Mouse (Mus musculus): ENCODE data around the gene Tab1.

Gene Tab1

DNA sequence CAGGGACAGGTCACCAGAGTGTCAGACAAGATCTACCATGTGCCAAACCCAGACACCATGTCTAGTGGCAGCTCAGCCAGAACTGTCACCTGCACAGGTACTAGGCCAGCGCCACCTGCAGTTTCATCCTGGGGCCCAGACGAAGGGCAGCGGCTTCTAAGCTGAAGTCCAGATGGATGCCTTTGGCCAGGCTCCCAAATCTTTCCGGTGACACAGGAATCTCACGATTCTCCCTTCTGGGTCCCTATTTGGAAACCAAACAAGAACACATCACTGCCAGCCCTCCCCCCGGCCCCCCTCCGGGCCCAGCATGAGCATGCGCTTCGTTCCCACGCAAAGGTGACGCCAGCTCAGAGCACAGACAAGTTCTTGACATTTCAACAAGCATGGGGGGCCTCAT, 30.3 kb downstream of the Tab1 start:
- DNase-seq (ENCODE audit: low spot score in 2 of 2), result peak; percentile 39 to 68

DNA sequence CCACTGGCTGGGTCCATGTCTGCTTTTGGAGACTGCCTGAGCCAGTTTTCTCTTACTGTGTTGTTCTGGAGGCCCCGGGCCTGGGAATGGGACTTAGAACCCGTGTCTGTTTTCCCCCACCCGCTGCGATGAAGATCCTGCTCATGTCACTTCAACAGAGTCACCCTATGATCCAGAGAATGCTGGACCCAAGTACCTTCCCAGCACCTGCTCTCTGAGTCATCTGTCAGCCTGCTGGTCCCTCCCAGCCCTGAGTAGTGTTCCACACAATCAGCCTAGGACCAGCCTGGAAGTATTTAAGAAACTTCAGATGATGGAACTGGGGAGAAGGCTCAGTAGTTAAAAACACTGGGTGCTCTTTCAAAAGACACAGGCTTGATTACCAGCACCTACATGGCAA, 30.8 kb downstream of the Tab1 start:
- DNase-seq (ENCODE audit: low spot score in 2 of 2), result no peak

DNA sequence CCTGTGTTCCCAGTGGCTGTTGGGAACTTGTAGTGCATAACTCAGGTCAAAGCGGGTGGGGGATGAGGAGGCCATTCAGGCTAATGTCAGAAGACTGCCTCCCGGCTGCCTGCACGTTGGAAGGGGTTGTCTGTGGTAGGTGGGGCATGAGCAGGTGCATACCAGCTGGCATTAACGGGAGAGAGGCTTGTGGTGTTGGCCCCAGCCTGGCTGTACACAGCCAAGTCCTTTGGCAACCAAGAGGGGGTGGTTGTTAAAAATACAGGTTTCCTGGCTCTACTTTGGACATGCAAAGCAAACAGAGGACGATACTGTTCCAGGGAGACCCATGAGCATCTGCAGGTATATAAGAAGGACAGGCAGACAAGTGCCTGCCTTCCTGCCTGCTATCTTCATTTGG, 32.5 kb downstream of the Tab1 start:
- DNase-seq (ENCODE audit: low spot score in 2 of 2), result no peak

DNA sequence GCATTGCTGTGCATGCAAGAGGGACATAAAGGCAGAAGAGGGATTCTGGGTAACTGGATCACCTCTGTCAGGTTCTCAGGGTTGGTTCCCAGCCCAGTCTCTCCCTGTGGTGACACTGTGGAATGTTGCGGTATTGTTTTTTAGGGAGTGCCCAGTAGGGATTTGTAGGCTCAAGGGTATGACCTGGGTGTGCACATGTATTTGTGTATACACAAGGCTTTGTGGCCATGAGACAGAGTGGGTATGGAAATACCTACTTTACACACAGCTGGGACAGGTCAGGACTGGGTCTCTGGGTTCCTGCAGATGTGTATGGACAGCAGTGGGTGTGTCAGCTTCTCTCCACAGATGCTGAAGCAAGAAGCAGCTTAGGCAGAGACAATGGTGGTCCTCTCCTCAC, 36.6 kb downstream of the Tab1 start:
- no peak for DNase-seq (ENCODE audit: low spot score in 2 of 2)

DNA sequence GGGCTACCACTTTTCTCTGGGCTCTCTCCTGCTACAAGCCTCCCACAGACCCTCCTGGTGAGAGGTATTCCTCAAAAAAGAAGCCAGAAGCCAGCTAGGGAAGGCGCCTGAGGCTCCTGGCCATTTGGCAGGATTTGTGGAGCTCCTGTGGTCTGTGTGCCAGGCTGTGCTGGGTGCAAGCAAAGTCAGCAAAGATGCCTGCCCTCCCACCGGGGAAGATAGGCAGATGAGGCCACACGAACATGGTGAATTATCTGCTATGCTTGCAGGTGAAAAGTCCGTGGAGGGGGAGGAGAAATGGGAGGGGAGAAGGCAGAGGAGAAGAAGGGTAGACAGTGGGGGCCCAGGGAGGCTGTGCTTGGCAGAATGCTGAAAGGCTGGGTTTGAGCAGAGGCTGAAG, 37.4 kb downstream of the Tab1 start:
- no peak for DNase-seq (ENCODE audit: low spot score in 2 of 2)

DNA sequence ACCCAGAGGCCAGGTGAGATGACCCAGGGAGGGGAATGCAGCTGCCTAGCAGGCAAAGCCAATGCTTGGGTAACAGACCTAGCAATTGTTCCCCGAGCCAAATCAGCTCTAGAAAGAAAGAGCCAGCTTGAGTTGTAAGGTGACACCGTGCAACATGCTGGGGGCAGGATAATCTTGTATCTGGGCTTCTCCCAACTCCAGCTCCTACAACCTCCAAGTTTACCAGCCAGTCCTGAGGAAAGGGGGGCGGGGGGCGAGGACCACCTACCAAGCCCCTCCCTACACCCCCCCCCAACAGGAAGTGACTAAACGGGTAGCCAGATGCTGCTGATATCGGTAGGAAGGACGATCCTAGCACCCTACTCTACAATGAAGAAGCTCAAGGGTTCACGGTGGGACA, 38.4 kb downstream of the Tab1 start:
- DNase-seq (ENCODE audit: low spot score in 2 of 2), result no peak

DNA sequence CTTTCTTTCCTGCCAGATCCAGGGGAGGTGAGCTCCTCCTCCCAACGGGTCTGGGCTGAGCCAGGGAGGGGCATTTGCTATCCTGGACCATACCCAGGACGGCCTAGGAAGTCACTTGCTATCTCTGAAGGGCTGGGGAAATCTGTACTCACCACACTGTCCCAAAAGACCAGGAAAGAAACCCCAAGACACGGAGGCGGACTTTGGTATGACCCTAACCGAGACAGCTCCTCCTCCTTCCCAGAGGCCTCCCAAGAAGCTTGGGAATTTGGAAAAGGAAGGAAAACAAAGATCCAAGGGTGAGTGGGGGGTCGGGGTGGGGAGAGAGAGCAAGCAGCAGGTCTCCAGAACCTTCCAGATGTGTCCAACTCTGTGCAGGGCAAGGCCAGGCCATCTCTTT, 38.9 kb downstream of the Tab1 start:
- DNase-seq (ENCODE audit: low spot score in 2 of 2), result no peak

DNA sequence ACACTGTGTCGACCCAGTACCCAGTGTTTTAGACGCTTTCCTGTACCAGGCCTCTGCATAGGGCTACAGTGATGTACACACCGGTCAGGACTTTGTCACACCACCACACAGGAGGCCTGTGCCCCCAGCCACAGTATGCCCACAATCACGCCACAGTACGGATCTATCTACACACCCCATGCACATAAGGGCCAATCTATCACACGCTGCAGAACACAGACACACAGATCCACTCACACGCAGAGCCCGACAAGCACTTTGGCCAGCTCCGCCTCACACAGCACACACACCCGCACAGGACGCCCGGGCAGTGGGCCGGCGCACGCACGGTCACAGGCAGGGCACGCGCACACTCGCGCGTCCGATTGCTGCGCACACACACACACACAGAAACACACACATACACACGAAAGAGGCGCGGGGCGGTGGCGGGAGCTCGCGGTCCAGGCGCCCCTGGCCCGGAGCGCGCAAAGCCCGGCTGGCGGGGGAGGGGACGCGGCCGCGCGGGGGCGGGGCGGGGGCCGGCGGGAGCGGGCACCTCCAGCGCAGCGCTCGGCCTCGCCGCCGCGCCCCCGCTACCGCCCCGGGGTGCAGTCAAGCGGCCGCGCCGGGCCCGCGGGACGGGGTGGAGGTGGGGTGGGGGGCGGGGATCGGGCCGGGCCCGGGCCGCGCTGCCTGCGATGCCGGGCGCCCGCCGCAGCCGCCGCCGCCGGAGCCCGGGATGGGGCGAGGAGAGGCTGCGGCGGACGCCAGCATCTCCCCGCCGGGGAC, 40.3 kb downstream of the Tab1 start, which contains the start of gene Mgat3:
TSS of gene Mgat3 (plus strand) at position 721 of the 771 bp plus-strand sequence.
- DNase-seq (ENCODE audit: low spot score in 2 of 2), result peak in 1 of 2 experiments; percentile 20

DNA sequence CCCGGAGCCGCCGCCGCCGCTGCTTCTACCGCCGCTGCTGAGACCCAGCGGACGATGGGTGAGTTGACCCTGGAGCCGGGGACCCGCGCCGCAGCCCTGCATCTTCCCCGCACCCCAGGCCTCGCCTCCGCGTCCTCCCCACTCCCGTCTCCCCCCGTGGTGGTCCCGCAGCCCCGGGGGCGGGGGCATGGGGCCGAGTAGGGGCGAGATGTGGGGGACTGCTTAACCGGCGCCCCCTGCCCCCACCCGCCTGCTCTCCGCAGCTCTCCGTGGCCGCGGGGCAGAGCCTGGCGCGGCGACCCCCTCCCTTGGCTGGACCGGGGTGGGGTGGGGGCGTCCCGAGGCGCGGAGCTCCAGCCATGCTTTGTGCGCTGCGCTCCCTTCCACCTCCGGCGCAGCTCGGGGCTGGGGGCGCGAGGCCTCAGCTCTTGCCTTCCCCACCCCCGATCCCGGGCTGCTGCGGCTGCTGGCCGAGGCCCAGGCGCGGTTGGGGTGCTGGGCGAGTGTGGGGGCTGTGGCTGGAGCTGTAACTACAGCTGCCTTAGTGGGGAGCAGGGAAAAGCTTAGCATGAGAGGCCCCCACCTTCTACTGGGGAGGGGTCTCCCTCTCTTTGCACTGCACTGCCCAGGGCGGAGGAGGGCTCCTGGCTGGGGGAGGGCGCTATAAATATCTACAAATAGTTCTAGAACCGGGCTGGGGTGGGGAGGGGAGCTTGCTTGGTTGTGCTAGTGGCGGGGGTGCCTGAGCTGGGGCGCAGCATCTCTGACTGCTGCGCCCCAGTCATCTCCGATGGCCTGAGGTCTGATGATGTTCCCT, 41.1 kb downstream of the Tab1 start:
- peak in 1 of 2 experiments; percentile 37 for DNase-seq (ENCODE audit: low spot score in 2 of 2)

DNA sequence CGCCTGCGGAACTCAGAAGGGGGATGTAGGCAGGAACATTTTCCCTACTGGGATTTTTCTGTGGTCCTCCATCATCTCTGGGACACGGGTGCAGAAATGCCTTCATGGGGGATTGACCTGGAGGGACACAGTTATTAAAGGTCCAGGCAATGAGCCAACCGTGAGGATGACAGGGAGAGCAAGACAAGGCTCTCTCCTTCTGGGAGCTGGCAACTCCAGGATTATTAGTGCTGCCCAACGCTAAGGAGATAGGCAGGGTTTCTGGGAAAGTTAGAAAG, 41.6 kb downstream of the Tab1 start:
- DNase-seq (ENCODE audit: low spot score in 2 of 2), result no peak

DNA sequence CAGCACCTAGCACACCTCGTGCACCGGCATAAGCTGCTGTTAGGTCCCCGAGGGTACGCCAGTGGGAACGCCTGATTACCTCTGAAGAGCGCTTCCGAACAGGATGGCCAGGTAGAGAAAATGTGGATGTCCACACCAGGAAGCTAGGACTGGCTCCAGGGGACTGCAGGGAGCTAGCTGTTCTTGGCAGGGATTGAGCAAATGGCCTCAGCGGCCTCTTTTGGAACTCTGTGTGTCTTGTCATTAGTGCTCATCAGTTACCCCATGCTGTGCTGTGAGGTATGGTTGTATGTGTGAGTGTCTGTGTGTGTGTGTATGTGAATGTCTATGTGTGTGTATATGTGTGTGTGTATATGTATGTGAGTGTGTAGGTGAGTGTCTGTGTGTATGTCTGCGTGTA, 42.4 kb downstream of the Tab1 start:
- no peak for DNase-seq (ENCODE audit: low spot score in 2 of 2)

DNA sequence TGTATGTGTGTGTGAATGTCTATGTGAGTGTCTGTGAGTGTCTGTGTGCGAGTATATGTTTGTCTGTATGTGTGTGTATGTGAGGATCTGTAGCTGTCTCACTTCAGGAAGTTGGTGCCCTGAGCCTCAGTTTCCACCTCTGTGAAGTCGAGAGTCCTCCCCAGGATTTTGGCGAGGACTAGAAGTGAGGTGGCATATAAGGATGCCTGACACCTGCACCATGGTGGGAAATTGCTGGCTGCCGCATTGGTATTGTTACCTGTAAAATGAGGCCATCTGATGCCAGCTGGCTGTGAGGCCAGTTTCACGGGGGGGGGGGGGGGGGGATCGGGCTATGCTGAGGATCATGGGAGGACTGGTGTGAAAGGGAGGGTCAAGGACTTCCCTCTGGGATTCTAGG, 42.8 kb downstream of the Tab1 start:
- DNase-seq (ENCODE audit: low spot score in 2 of 2), result no peak

DNA sequence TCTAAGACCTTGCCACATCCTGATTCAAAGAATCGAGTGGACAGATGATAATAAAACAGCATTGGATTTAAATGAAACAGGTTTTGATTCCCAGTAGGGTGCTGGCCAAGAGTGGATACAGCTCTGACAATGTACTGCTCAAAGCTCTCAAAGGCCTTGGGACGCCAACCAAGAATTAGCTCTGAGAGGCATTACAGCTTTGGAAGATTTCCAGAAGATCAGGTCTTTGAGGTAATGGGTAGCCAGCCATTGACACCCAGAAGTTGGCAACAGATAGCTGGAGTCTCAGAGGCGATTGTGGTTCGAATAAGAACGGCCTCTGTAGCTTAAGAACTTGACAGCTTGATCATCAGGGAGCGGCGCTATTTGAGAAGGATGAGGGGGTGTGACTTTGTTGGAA, 48.6 kb downstream of the Tab1 start:
- no peak for DNase-seq (ENCODE audit: low spot score in 2 of 2)

DNA sequence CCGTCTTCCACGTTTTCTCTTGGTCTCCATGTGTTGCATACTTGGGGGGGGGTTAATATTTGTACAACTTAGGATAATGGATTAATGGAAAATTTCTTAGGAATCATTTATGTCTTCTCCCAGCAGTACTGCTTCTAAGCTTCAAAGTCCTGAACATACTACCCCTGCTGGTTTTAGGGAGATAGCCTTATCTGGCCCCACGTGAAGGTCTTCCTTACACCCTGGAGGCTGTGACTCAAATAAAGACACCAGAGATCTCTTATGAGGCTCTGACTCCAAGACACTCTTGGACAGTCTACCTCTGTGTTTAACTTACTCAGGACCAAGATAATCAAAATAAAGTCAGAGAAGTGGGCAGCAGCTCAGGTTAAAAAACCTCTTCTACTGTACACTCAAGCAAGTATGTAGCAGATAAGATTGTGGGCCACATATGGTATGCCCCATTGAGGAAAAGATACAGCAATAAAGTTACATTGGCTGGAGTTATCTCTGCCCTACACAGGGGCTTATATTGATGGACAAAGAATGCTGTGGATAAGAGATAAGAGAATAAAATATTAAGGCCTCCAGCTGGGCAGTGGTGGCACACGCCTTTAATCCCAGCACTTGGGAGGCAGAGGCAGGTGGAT, 49.3 kb downstream of the Tab1 start:
- DNase-seq (ENCODE audit: low spot score in 2 of 2), result no peak

DNA sequence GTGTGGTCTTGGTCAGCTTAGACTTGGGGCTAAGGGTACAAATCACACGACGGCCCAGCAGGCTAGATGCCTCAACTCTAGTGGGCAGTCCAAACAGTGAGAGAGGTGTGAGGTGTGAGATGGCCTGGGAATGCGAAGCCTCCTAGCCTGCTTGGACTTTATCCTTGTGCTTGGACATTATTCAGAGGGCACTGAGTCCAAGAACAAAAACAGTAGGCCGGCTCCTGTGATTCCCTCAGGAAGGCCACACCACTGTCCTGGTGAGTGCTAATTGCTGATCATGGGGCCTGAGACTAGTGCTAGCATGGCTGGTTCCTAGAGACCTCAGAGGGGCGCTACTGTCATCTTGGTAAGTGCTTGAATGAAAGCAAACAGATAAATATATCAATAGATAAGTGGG, 56.0 kb downstream of the Tab1 start:
- no peak for DNase-seq (ENCODE audit: low spot score in 2 of 2)

DNA sequence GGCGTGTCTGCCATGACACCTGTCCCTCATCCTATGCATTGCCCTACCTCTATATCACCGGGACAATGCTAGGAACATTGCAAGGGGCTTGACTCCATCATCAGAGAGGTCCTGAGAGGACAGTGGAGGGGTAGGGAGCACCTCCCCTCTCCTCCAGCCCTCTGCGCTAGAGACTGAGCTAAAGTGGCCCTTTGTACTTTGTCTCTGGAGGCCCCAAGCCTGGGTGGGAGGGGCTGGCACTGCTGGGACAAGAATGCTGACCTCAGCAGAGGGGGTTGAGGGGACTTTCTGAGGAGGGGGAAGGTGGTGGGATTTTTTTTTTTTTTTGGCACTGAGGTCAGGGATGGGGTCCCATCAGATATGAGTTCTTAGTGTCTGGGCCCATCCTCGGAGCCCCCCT, 57.1 kb downstream of the Tab1 start:
- no peak for DNase-seq (ENCODE audit: low spot score in 2 of 2)

DNA sequence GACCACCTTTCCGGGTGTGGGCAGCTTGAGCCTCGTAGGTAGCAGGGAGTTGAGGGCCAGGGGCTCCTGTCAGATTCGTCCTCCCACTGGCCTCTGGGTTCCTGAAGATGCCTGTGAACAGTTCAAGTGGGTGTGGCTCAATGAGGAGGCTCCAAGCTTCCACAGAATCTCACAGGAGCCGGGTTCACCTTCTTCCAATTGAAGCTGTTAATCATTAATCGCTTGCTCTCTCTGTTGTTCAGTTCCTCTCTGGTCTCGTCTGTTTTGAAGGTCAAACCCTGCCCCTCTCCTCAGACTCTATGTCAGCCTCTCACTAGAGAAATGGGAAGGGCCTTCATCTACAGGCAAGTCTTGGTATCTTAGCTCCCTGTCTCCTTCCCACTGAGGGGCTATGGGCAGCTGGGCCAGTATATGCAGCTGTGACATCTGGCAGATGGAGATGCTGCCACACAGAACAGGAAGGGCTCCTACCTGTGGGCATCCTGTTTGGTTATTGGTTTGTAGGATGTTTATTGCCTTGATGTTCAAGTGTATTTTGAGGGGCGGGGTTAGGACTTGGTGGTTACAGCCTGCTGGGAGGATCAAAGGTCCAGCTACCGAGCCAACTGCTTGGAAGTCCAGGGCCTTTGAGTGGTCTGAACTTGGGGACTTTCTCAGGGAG, 58.8 kb downstream of the Tab1 start:
- no peak for DNase-seq (ENCODE audit: low spot score in 2 of 2)

DNA sequence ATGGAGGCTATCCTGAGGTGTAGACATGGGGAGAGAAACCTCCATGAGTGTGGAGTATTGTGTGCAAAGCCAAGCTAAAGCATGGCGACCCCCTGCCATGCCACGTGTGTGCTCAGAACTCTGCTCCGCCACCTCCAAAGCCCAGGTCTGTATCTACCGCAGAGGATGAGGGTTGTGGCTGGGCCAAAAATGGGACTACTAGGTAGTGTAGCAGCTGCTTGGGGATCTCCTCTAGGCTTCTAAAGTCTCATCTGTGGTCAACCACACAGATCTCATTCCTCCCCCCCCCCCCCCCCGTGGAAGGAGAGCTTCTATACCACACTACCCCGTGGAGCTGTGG, 59.3 kb downstream of the Tab1 start:
- DNase-seq (ENCODE audit: low spot score in 2 of 2), result no peak

DNA sequence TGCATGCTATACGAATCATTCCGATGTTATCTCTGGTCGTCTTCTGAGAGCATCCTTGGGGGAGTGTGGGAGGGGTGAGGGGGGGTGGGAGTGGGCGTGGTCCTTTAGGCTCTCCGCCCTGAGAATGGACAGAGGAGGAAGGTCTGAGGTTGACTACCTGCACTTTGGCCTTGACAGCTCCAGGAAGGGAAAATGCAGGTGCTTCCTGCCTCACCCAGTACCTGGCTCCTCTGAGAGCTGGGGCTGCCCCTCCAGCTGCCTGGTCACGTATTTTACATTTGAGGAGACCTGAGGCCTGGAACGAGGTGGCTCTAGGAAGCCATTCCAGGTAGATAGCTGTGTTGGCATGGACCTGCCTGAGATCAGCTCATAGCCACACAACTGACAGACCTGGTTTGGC, 59.9 kb downstream of the Tab1 start:
- no peak for DNase-seq (ENCODE audit: low spot score in 2 of 2)

DNA sequence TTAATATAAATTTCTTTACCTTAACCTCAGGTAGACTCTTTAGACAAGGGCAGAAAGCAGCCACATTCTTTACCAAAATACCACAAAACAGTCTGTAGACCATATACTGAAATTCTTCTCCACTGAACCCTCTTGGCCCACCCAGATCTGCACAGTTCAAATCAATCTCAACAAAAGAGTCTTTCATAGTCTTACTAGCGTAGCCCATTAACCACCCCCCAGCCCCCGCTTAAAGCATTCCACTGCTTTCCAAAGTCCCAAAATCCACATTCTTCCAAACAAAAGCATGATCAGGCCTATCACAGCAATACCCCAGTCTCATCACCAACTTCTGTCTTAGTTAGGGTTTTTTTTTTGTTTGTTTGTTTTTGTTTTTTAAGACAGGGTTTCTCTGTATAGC, 66.6 kb downstream of the Tab1 start:
- DNase-seq (ENCODE audit: low spot score in 2 of 2), result no peak

DNA sequence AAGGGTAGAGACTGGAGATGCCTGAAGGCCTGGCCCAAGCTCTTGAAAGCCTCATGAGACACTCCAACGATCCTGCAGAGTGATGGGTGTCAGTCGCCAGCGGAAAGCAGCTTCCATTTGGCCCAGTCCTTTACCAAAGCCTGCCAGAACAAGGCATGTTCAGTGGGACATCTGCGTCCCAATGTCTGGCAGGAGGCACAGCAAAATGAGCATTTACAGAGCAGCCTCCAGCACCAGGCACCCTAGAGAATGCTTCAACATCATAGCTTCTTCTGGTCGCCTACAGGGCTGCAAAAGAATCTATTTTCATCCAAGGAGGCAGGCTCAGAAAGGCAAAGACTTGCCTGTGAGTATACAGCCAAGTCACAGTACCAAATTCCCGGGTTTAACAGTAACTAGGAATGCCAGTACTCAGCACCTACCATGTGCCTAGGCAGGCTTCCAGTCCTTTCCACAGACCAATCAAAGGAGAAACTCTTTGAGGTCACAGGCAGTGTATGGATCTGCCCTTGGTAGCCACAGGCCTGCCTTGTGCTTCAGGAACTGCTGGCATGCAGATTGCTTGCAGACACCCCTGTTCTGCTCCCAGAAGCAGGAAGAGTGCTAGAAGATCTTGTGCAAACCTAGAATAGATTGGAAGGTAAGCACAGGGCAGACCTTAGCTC, 69.3 kb downstream of the Tab1 start:
- DNase-seq (ENCODE audit: low spot score in 2 of 2), result no peak

DNA sequence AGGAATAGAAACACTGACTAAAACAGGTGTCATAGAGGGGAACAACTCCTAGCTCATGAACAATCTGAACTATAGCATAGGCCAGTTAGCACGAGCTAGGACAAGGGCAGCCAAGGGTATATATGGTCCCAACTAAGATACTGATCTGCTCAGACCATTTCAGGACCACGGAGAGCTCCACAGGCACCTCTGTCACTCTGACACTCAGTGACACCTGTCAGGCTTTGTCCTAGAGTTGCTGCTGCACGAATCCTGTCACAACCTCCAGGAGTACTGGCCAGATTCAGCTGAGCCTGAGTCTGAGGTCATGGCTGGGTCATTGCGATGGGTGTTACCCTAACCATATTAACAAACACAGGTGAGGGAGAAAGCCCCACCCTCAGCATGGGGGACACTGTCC, 70.5 kb downstream of the Tab1 start:
- DNase-seq (ENCODE audit: low spot score in 2 of 2), result no peak
